Mouse (Mus musculus) embryo, embryonic 10.5 days (tissue): ENCODE results near the gene Apoc1.

ENCODE experiments used
- DNase-seq: peaks from one replicate; pipeline ENCODE4 v3.0.0-alpha.2; 2015; ENCODE audit warnings: low spot score

Apoc1 gene

GRCm38 (mm10) chr7:19705271-19705670 lies 12.8 kb upstream of the Apoc1 start:
- no peak for DNase-seq

GRCm38 (mm10) chr7:19704475-19704874 lies 12.0 kb upstream of the Apoc1 start:
- DNase-seq, result no peak

GRCm38 (mm10) chr7:19702859-19703555 lies 10.5 kb upstream of the Apoc1 start:
- DNase-seq, result no peak

GRCm38 (mm10) chr7:19701069-19701761 lies 8.8 kb upstream of the Apoc1 start:
- DNase-seq, result peak; percentile 80

GRCm38 (mm10) chr7:19700299-19701068 lies 8.0 kb upstream of the Apoc1 start:
- no peak for DNase-seq

- DNase-seq, result no peak
These were observed 7.3 kb upstream of the Apoc1 start for GRCm38 (mm10) chr7:19699827-19700148.

GRCm38 (mm10) chr7:19698907-19699826 lies 6.7 kb upstream of the Apoc1 start, which contains the start of gene Apoe:
TSS of gene Apoe (minus strand) at chr7:19699188.
- DNase-seq, result peak; percentile 70

GRCm38 (mm10) chr7:19697949-19698906 lies 5.8 kb upstream of the Apoc1 start:
- DNase-seq, result peak; percentile 79

- no peak for DNase-seq
These were observed 3.9 kb upstream of the Apoc1 start for GRCm38 (mm10) chr7:19696336-19696873.

GRCm38 (mm10) chr7:19695881-19696280 lies 3.4 kb upstream of the Apoc1 start:
- no peak for DNase-seq

- DNase-seq, result no peak
These were observed 2.7 kb upstream of the Apoc1 start for GRCm38 (mm10) chr7:19695213-19695594.

GRCm38 (mm10) chr7:19694336-19695212 lies 2.1 kb upstream of the Apoc1 start:
- no peak for DNase-seq

GRCm38 (mm10) chr7:19693421-19693820 lies 961 bp upstream of the Apoc1 start:
- DNase-seq, result peak; percentile 39

- DNase-seq, result no peak
These were observed 1.0 kb downstream of the Apoc1 start for GRCm38 (mm10) chr7:19691434-19691833.

- no peak for DNase-seq
These were observed 1.6 kb downstream of the Apoc1 start for GRCm38 (mm10) chr7:19690845-19691244.

GRCm38 (mm10) chr7:19688611-19689010 lies 3.8 kb downstream of the Apoc1 start:
- no peak for DNase-seq

- DNase-seq, result no peak
These were observed 4.4 kb downstream of the Apoc1 start for GRCm38 (mm10) chr7:19688101-19688500.

- DNase-seq, result peak; percentile 47
These were observed 5.4 kb downstream of the Apoc1 start for GRCm38 (mm10) chr7:19686927-19687583.

GRCm38 (mm10) chr7:19686521-19686920 lies 5.9 kb downstream of the Apoc1 start:
- no peak for DNase-seq
